Mouse (Mus musculus): Measurements from ENCODE around the gene Zfp414.

DNA sequence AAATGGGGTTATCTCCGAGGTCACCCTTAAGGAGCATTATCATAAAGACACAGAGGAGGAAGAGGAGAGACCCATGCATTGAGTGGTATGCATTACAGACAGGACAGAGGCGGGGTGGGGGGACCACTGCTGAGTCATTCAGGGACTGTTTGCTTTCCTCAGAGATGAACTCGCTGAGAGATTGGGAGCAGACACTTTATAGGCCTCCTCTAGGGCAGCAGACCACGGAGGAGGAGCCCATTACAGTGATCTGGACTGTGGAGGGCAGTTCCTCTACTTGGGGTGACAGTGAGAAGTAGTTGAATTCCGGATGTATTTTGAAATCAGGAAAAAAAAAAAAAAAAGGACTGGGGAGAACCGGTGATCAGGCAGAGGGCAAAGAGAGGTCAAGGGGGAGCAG, 10.9 kb downstream of the Zfp414 start:
- TF ChIP-seq GATA1 (IDR thresholded peaks at IDR 0.05; ENCODE audit: borderline replicate concordance, low read length) (no peak), FLI1 (IDR thresholded peaks at IDR 0.05; ENCODE audit: low read length) (no peak)
